Mouse (Mus musculus) neural tube, embryonic 12.5 days (tissue): ENCODE data around the gene Oca2. TPM values are rescaled to one million over a fixed set of nuclear protein-coding genes. Genes with fewer than 3 reads are reported as not detected.

Experiments
- ATAC-seq: fragments of 200-750 bp; cut with Nextera tagmentation; 2 replicates; pipeline ENCODE4 v1.8.0; 2017; ENCODE audit warnings: low read depth, mild to moderate bottlenecking, moderate TSS enrichment, moderate library complexity; ENCODE audit not compliant: low FRiP score
- H3K27ac ChIP-seq: fragments of 300-500 bp; sonication (generic); 2 replicates; pipeline ENCODE4 v1.5.1; 2016
- H3K27me3 ChIP-seq: fragments of 300-500 bp; sonication (generic); replicated peaks from 2 replicates; pipeline ENCODE4 v1.6.1; 2016; ENCODE audit warnings: mild to moderate bottlenecking
- H3K36me3 ChIP-seq: fragments of 300-500 bp; sonication (generic); 2 replicates; pipeline ENCODE4 v1.6.1; 2016; ENCODE audit warnings: mild to moderate bottlenecking
- H3K4me1 ChIP-seq: fragments of 300-500 bp; sonication (generic); 2 replicates; pipeline ENCODE4 v1.6.1; 2016
- H3K4me2 ChIP-seq: fragments of 300-500 bp; sonication (generic); replicated peaks from 2 replicates; pipeline ENCODE4 v1.6.1; 2016; ENCODE audit warnings: mild to moderate bottlenecking
- H3K4me3 ChIP-seq: fragments of 300-500 bp; sonication (generic); 2 replicates; pipeline ENCODE4 v1.5.1; 2016
- H3K9ac ChIP-seq: fragments of 300-500 bp; sonication (generic); 2 replicates; pipeline ENCODE4 v1.6.1; 2016; ENCODE audit warnings: mild to moderate bottlenecking
- H3K9me3 ChIP-seq: fragments of 300-500 bp; sonication (generic); 2 replicates; pipeline ENCODE4 v1.6.1; 2016; ENCODE audit warnings: mild to moderate bottlenecking
- WGBS: fragments of 180-500 bp; shearing (Covaris S2); methylation state at CpG from one replicate; pipeline ENCODE4 v1.1.7; 2016; 5-methylcytosine and 5-hydroxymethylcytosine counted together
- polyA plus RNA-seq: library from polyadenylated mRNA; unstranded; fragments of >200 nt; fragmentation: Nextera tagmentation; extraction: Ambion mirVana; gene quantifications from 2 replicates; pipeline ENCODE4 v1.2.1, GENCODE M21; 2016

Gene Oca2
- polyA plus RNA-seq, 1 experiment from 2014 or later, result 0.15 TPM

DNA sequence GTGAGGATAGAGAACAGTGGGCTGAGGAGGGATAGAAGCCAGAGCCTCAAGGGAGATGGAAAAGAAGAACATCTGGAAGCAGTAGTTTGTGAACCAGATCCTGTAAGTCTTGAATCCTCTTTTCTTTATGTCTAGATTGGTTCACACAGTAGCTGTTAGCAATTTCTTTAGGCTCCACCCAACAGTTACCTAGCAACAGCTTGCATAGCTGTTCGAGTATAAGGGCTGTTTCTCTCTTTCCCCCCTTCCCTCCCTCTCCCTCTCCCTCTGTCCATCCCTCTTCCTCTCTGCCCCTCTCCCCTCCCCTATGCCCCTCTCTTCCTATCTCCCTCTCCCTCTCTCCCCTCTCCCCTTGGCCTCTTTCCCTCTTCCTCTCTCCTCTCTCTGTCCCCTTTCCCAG lies 312.2 kb downstream of the Oca2 start:
- H3K9ac ChIP-seq, result no peak overlapping the region
- H3K4me2 ChIP-seq, result no peak overlapping the region
- WGBS, result 4% methylated on average over 1 of the region's 1 CpGs
- no peak overlapping the region for H3K27ac ChIP-seq
- H3K27me3 ChIP-seq, result no peaks in the 10 kb centered on the region
- ATAC-seq, result no peak
- H3K9me3 ChIP-seq, result no peaks in the 10 kb centered on the region
- H3K36me3 ChIP-seq, result no peaks in the 10 kb centered on the region
- no peaks in the 10 kb centered on the region for H3K4me1 ChIP-seq
- no peak overlapping the region for H3K4me3 ChIP-seq

Other genes with a start within 250 kb of the Oca2 start
- 16.8 and 18.4 TPM in 2 replicates for gene Nipa1, start 219.8 kb upstream of the Oca2 start, polyA plus RNA-seq
- gene Herc2, start 189.6 kb upstream of the Oca2 start, polyA plus RNA-seq, result 36.5 and 38.4 TPM in 2 replicates